Mouse (Mus musculus) hindbrain, embryonic 14.5 days (tissue): ENCODE results near the gene Inca1. TPM values are rescaled to one million over a fixed set of nuclear protein-coding genes. Genes with fewer than 3 reads are reported as not detected.

ENCODE experiments used
- ATAC-seq: fragments of 200-750 bp; cut with Nextera tagmentation; 2 replicates; pipeline ENCODE4 v1.8.0; 2017; ENCODE audit warnings: moderate number of reproducible peaks, mild to moderate bottlenecking, moderate TSS enrichment, moderate library complexity; ENCODE audit not compliant: low FRiP score
- DNase-seq: peaks from one replicate; pipeline ENCODE4 v3.0.0-alpha.2; 2015; ENCODE audit warnings: low spot score
- H3K27ac ChIP-seq: fragments of 300-500 bp; sonication (generic); 2 replicates; pipeline ENCODE4 v1.5.1; 2014; ENCODE audit warnings: mild to moderate bottlenecking, moderate library complexity
- H3K27me3 ChIP-seq: fragments of 300-500 bp; sonication (generic); 2 replicates; pipeline ENCODE4 v1.6.1; 2014; ENCODE audit warnings: mild to moderate bottlenecking, low read length, mixed read lengths; ENCODE audit not compliant: control insufficient read depth, insufficient read depth
- H3K36me3 ChIP-seq: fragments of 300-500 bp; sonication (generic); replicated peaks from 2 replicates; pipeline ENCODE4 v1.6.1; 2014; ENCODE audit not compliant: control insufficient read depth, insufficient read depth
- H3K4me1 ChIP-seq: fragments of 300-500 bp; sonication (generic); replicated peaks from 2 replicates; pipeline ENCODE4 v1.6.1; 2014; ENCODE audit warnings: antibody characterized with exemption, low read length, mixed read lengths; ENCODE audit not compliant: control insufficient read depth, insufficient read depth
- H3K4me2 ChIP-seq: fragments of 300-500 bp; sonication (generic); replicated peaks from 2 replicates; pipeline ENCODE4 v1.6.1; 2014; ENCODE audit warnings: mild to moderate bottlenecking, moderate library complexity
- H3K4me3 ChIP-seq: fragments of 300-500 bp; sonication (generic); replicated peaks from 2 replicates; pipeline ENCODE4 v1.5.1; 2014; ENCODE audit warnings: mild to moderate bottlenecking, low read length
- H3K9ac ChIP-seq: fragments of 300-500 bp; sonication (generic); 2 replicates; pipeline ENCODE4 v1.6.1; 2014
- H3K9me3 ChIP-seq: fragments of 300-500 bp; sonication (generic); 2 replicates; pipeline ENCODE4 v1.6.1; 2016; ENCODE audit warnings: low read length; ENCODE audit not compliant: control insufficient read depth
- WGBS: fragments of 180-500 bp; shearing (Covaris S2); extraction: QIAGEN DNeasy Blood & Tissue Kit; methylation state at CpG from one replicate; pipeline ENCODE4 v1.1.7; 2014; 5-methylcytosine and 5-hydroxymethylcytosine counted together
- polyA plus RNA-seq: library from polyadenylated mRNA; unstranded; fragments of >200 nt; fragmentation: Nextera tagmentation; extraction: Ambion mirVana; gene quantifications from 2 replicates; pipeline ENCODE4 v1.2.1, GENCODE M21; 2014

The Inca1 gene
- polyA plus RNA-seq, 1 experiment from 2014 or later, result 1.4 TPM

DNA sequence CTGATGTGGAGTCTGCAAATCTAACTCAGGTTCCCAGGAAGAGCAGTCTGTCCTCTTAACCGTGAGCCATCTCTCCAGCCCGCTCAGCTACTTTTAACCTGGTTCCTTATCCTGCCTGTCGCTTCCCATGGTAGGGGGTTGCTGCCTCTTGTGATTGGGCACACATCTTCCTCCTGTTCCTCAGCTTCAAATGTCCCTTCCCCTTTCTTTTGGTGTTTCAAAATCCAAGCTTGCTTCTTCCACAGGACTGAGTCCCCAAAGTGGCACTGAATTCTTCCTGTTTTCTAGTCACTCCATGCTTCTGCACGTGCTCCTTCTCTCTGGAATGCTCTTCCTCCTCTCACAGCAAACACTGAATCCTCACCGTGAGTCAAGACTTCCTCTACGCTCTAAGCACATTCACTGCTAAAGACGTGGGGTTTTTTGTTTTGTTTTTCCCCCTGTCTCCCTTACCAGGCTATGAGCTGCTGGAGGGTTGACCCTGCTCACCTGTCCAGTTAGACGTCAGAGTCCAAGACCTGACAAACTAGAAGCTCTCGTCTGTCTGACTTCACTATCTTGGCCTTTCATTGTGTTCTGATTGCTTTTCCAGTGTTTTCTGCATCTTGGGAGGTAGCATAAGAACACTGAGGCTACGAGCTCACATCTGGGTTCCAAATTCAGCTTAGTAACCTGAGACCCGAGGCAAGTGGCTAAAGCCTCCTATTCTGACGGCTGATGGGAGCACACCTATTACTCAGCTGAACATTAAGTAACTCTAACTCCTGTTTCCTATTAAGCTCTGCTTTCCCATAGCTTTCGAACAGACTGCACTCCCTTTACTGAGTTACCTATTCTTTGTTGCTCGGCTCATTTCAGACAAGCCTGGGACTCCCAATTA is 32.4 kb downstream of the Inca1 start:
- ATAC-seq (no peak), DNase-seq (no peak)
- Histone ChIP-seq H3K36me3 (peaks cover 47% of the 10 kb centered on the region), H3K9me3 (no peaks in the 10 kb centered on the region), H3K4me2 (peak overlapping the region; percentile 81), H3K9ac (peak overlapping the region; percentile 64), H3K4me3 (peak overlapping the region; percentile 71), H3K4me1 (peaks cover 22% of the 10 kb centered on the region), H3K27me3 (no peaks in the 10 kb centered on the region), H3K27ac (peak overlapping the region; percentile 98)
- whole genome bisulfite sequencing, result 83% methylated on average over 14 of the region's 14 CpGs

DNA sequence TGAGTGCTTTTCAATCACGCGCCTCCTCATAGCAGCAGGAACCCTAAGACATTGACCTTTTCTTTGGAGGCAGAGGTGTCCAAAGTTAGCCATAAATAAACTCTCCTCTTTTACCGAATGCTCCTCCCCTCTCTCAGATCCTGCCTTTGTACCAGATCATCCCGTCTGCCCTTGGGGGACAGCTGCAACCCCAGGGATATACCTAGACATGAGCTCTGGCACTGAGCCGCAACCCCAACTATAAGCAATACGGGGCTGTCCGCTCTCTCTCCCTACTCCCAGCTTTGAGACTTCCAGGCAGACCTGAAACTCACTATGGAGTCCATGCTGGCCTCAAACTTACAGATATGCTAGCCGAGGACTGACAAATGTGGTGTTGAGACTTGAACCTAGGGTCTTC is 33.3 kb downstream of the Inca1 start:
- Histone ChIP-seq H3K27ac (no peak overlapping the region), H3K9me3 (no peaks in the 10 kb centered on the region), H3K36me3 (peaks cover 49% of the 10 kb centered on the region), H3K4me3 (no peak overlapping the region), H3K27me3 (no peaks in the 10 kb centered on the region), H3K9ac (no peak overlapping the region), H3K4me1 (peaks cover 22% of the 10 kb centered on the region), H3K4me2 (no peak overlapping the region)
- WGBS, result 96% methylated on average over 8 of the region's 8 CpGs
- DNase-seq (no peak), ATAC-seq (no peak)

DNA sequence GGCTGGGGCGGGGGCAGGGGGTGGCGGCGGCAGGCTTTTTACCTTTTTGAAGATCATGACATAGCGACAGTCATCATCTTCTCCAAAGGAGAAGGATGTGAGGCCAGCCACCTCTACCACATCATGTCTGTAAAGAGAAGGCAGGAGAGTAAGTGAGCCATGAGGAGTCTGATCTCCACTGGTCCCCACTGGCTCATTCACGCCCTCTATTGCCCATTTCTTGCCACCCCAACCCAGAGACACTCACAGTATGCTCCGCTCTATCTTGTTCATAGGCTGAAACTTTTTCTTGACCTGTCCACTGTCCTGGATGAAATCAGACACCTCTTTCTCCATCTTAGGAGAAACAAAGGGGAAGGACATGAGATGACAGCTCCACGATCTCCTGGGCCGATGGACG is 35.2 kb downstream of the Inca1 start:
- H3K36me3 ChIP-seq, result peaks cover 49% of the 10 kb centered on the region
- peaks cover 7% of the 10 kb centered on the region for H3K4me1 ChIP-seq
- H3K27ac ChIP-seq, result no peak overlapping the region
- no peak overlapping the region for H3K9ac ChIP-seq
- H3K4me3 ChIP-seq, result no peak overlapping the region
- no peak overlapping the region for H3K4me2 ChIP-seq
- 95% methylated on average over 9 of the region's 9 CpGs for WGBS
- DNase-seq (no peak), ATAC-seq (no peak)
- H3K9me3 ChIP-seq, result no peaks in the 10 kb centered on the region
- no peaks in the 10 kb centered on the region for H3K27me3 ChIP-seq

DNA sequence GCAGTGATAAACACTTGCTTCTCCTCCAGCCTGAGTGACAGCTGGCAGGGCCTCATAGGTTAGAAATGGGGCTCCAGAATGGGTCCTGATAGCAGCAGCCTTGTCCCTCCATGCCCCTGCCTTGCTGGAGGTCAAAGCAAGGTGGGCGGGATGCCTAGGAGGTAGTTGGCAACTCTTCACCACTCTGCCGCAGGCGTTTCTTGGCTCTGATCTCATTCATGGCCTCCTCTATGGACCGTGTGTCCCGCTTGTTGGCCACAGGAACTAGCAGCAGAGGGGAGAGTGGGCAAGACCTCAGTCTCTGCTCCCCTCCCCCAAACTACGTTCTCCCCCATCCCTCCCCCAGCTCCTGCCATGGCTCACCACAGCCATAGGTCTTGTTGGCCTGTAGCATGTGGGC is 36.0 kb downstream of the Inca1 start:
- Histone ChIP-seq H3K4me2 (no peak overlapping the region), H3K27ac (no peak overlapping the region), H3K9ac (no peak overlapping the region), H3K27me3 (no peaks in the 10 kb centered on the region), H3K4me1 (peaks cover 7% of the 10 kb centered on the region), H3K36me3 (peaks cover 54% of the 10 kb centered on the region), H3K9me3 (no peaks in the 10 kb centered on the region), H3K4me3 (no peak overlapping the region)
- 93% methylated on average over 6 of the region's 6 CpGs for WGBS
- DNase-seq, result no peak
- ATAC-seq, result no peak

DNA sequence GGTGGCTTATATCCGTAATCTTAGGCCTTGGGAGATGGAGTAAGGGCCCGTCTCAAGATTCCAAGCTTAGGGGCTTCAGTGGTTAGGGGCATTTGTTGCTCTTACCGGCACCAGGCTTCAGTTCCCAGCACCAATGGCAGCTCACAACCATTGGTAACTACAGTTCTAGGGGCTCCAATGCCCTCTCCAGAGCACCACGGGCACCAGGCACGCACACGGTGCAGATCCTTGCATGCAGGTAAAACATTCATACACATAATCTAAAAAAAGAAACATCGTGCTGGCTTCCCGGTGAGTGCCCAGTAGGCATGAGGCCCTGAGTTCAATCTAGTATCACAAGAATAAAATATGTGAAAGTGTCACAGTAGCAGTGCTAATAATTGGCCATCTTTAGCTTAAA is 36.9 kb downstream of the Inca1 start:
- H3K4me1 ChIP-seq, result peaks cover 6% of the 10 kb centered on the region
- no peaks in the 10 kb centered on the region for H3K9me3 ChIP-seq
- no peak overlapping the region for H3K9ac ChIP-seq
- ATAC-seq (no peak), DNase-seq (no peak)
- 94% methylated on average over 8 of the region's 8 CpGs for WGBS
- H3K4me2 ChIP-seq, result no peak overlapping the region
- no peaks in the 10 kb centered on the region for H3K27me3 ChIP-seq
- no peak overlapping the region for H3K27ac ChIP-seq
- peaks cover 54% of the 10 kb centered on the region for H3K36me3 ChIP-seq
- no peak overlapping the region for H3K4me3 ChIP-seq

DNA sequence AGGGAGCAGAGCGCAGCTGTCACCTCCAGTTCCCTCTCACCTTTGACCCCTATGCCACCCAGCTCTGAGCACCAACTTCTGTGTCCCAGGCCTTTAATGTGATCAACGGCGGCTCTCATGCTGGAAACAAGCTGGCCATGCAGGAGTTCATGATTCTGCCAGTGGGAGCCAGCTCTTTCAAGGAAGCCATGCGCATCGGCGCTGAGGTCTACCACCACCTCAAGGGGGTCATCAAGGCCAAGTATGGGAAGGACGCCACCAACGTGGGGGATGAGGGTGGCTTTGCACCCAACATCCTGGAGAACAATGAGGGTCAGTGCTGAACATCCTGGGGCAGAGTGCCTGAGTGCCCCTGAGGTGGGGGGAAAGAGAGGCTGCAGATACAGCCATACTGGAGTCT is 39.4 kb downstream of the Inca1 start:
- ATAC-seq (no peak), DNase-seq (no peak)
- Histone ChIP-seq H3K4me2 (no peak overlapping the region), H3K4me3 (no peak overlapping the region), H3K9me3 (no peaks in the 10 kb centered on the region), H3K36me3 (peaks cover 48% of the 10 kb centered on the region), H3K27ac (no peak overlapping the region), H3K4me1 (peaks cover 15% of the 10 kb centered on the region), H3K27me3 (no peaks in the 10 kb centered on the region), H3K9ac (no peak overlapping the region)
- 85% methylated on average over 8 of the region's 8 CpGs for WGBS

DNA sequence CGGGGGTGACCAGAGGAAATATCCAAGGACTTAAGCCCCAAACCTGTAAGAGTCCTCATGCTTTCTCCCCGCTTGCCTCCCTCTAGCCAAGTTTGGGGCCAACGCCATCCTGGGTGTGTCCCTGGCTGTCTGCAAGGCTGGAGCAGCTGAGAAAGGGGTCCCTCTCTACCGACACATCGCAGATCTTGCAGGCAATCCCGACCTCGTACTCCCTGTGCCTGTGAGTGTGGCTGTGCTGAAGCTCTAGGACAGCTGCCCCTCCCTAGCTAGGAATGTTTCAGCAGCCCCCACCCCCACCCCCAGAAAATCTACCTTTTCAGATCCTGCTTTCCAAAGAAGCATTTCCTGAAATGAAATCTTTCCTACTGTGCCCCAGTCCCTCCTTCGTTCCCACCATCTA is 41.0 kb downstream of the Inca1 start:
- no peak overlapping the region for H3K4me3 ChIP-seq
- no peak overlapping the region for H3K4me2 ChIP-seq
- WGBS, result 78% methylated on average over 8 of the region's 8 CpGs
- H3K9me3 ChIP-seq, result no peaks in the 10 kb centered on the region
- DNase-seq, result no peak
- H3K27me3 ChIP-seq, result no peaks in the 10 kb centered on the region
- H3K27ac ChIP-seq, result no peak overlapping the region
- no peak overlapping the region for H3K9ac ChIP-seq
- peaks cover 19% of the 10 kb centered on the region for H3K4me1 ChIP-seq
- ATAC-seq, result no peak
- H3K36me3 ChIP-seq, result peaks cover 35% of the 10 kb centered on the region

DNA sequence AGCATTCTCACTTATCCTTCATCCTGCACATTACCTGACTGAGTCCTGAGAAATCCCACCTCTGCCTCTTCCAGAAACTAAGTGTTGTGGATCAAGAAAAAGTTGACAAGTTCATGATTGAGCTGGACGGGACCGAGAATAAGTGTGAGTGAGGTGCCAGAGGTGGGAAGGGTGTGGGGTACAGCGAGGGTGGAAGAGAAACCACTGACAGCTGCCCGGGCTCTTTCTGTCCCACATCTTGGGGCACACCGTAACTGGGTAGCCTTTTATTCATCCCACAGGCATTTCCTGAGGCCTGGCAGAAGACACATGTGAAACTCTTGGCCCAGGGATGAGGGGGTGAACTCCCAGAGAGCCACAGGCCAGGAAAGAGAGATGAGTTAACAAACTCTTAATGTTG is 41.4 kb downstream of the Inca1 start:
- Histone ChIP-seq H3K9me3 (no peaks in the 10 kb centered on the region), H3K4me1 (peaks cover 19% of the 10 kb centered on the region), H3K9ac (no peak overlapping the region), H3K4me2 (no peak overlapping the region), H3K27me3 (no peaks in the 10 kb centered on the region), H3K36me3 (peaks cover 31% of the 10 kb centered on the region), H3K4me3 (no peak overlapping the region), H3K27ac (no peak overlapping the region)
- DNase-seq, result no peak
- WGBS, result 90% methylated on average over 5 of the region's 5 CpGs
- ATAC-seq, result no peak

DNA sequence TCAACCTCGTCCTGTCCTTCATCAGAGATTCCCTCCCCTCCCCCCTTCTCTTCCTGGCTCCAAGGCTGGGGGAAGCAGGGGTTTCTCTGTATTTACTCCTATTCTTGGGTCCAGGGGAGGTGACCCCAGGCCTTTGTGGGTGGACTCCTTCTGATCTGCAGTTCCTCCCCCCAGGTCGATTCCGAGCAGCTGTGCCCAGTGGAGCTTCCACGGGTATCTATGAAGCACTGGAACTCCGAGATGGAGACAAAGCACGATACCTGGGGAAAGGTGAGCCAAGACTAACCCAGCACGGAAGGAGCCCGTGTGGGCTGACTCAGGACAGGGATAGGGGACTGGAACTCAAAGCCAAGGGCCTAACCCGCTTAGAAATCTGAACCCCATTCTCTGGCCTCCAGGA is 42.0 kb downstream of the Inca1 start:
- Histone ChIP-seq H3K4me3 (no peak overlapping the region), H3K27ac (no peak overlapping the region), H3K9me3 (no peaks in the 10 kb centered on the region), H3K27me3 (no peaks in the 10 kb centered on the region), H3K9ac (no peak overlapping the region), H3K4me2 (no peak overlapping the region), H3K36me3 (peaks cover 25% of the 10 kb centered on the region), H3K4me1 (peaks cover 22% of the 10 kb centered on the region)
- DNase-seq (no peak), ATAC-seq (no peak)
- 60% methylated on average over 9 of the region's 9 CpGs for WGBS
